Mouse (Mus musculus): ENCODE results near the gene Hao2. TPM values are rescaled to one million over a fixed set of nuclear protein-coding genes. Genes with fewer than 3 reads are reported as not detected.
A peak's percentile ranks its signal among the peaks of the same experiment; 100 is the strongest.

Gene Hao2
- total and polyA plus RNA-seq, 2 experiments, result 18.7 to 20.8 TPM

DNA sequence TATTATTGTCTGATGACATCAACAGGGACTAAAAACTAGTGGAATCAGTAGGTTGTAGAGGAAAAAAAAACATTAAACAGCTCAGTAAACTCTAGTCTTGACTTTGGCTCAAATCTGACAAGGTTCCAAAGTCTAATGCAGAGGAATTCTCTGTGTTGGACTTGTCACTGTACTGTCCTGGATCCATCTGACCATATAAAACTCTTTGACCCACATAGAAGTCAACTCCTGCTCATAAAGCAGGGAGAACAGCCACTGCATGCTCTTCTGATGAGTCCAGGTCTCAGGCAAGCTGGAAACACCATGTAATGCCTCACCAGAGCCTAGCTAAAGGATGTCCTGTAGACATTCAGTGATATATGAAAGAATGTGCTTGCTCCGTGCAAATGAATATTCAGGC, 41.0 kb upstream of the Hao2 start:
- Histone ChIP-seq H3K36me3 (ENCODE audit: control insufficient read depth, insufficient read depth, low read length) (no peaks in the 10 kb centered on the region), H3K27ac (replicated peaks; ENCODE audit: insufficient read depth, low read depth, low read length) (no peak overlapping the region), H3K9ac (ENCODE audit: low read depth, low read length) (no peak overlapping the region), H3K4me1 (ENCODE audit: control insufficient read depth, insufficient read depth, low read length) (peaks cover 18% of the 10 kb centered on the region), H3K27me3 (ENCODE audit: control insufficient read depth, insufficient read depth, low read length) (0 out of 2 replicates have a peak, but pooled peaks cover 2% of the 10 kb centered on the region), H3K4me3 (ENCODE audit: insufficient read depth, low read depth, low read length) (no peak overlapping the region), H3K79me2 (ENCODE audit: control insufficient read depth, insufficient read depth, low read length) (no peaks in the 10 kb centered on the region)
- no peak for TF ChIP-seq POLR2A (IDR thresholded peaks at IDR 0.05; ENCODE audit: extremely low read depth, insufficient read depth, low read length)
- no peak for TF ChIP-seq CTCF (IDR thresholded peaks at IDR 0.05; ENCODE audit: low read depth, low read length)
- DNase-seq (ENCODE audit: extremely low read depth, low read depth, low spot score), result peak; percentile 97
- WGBS, result 46% methylated on average over 1 of the region's 1 CpGs

DNA sequence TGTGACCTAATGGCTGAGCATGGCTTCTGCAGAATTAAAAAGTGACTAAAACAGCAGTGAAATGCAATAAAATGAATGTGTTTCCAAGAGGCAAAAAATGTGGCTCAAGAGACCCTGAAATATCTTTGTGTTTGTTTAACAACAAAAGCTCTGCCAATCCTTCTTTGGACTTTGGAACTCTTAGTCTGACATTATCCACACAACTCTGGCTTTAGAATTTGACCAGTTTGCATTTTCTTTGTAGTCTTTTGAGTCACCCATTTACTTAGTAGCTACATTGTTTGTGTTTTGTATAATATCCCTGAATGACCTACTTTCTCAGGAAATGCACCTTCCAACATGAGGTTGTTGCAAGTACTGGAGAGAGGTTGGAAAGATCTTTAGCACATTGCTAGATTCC, 39.4 kb upstream of the Hao2 start:
- Histone ChIP-seq H3K4me1 (ENCODE audit: control insufficient read depth, insufficient read depth, low read length) (peaks cover 18% of the 10 kb centered on the region), H3K4me3 (ENCODE audit: insufficient read depth, low read depth, low read length) (no peak overlapping the region), H3K79me2 (ENCODE audit: control insufficient read depth, insufficient read depth, low read length) (no peaks in the 10 kb centered on the region), H3K9ac (ENCODE audit: low read depth, low read length) (no peak overlapping the region), H3K27me3 (ENCODE audit: control insufficient read depth, insufficient read depth, low read length) (0 out of 2 replicates have a peak, but pooled peaks cover 2% of the 10 kb centered on the region), H3K36me3 (ENCODE audit: control insufficient read depth, insufficient read depth, low read length) (no peaks in the 10 kb centered on the region), H3K27ac (replicated peaks; ENCODE audit: insufficient read depth, low read depth, low read length) (no peak overlapping the region)
- peak; percentile 95 for DNase-seq (ENCODE audit: extremely low read depth, low read depth, low spot score)
- no peak for TF ChIP-seq CTCF (IDR thresholded peaks at IDR 0.05; ENCODE audit: low read depth, low read length)
- TF ChIP-seq POLR2A (IDR thresholded peaks at IDR 0.05; ENCODE audit: extremely low read depth, insufficient read depth, low read length), result no peak

DNA sequence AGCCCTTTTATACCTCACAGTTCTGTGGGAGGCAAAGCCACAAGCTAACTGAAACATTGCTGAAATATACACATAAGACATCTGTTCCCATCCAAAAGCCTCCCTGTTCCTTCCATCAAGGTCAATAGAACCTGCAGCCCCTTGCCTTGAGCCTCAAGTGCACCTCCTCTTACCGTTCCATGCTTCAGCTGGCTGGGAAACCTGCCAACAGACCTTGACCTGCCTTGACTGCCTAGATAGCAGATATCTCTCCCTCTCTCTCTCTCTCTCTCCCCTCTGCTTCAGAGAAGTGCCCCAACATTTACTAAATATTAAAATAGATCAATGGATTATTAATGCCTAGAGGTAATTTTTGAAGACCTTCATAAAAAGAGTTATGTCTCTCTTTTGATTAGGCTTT, 38.8 kb upstream of the Hao2 start:
- TF ChIP-seq POLR2A (IDR thresholded peaks at IDR 0.05; ENCODE audit: extremely low read depth, insufficient read depth, low read length) (no peak), CTCF (IDR thresholded peaks at IDR 0.05; ENCODE audit: low read depth, low read length) (no peak)
- Histone ChIP-seq H3K9ac (ENCODE audit: low read depth, low read length) (no peak overlapping the region), H3K36me3 (ENCODE audit: control insufficient read depth, insufficient read depth, low read length) (no peaks in the 10 kb centered on the region), H3K27ac (replicated peaks; ENCODE audit: insufficient read depth, low read depth, low read length) (no peak overlapping the region), H3K79me2 (ENCODE audit: control insufficient read depth, insufficient read depth, low read length) (no peaks in the 10 kb centered on the region), H3K4me3 (ENCODE audit: insufficient read depth, low read depth, low read length) (no peak overlapping the region), H3K4me1 (ENCODE audit: control insufficient read depth, insufficient read depth, low read length) (peaks cover 18% of the 10 kb centered on the region), H3K27me3 (ENCODE audit: control insufficient read depth, insufficient read depth, low read length) (0 out of 2 replicates have a peak, but pooled peaks cover 2% of the 10 kb centered on the region)
- WGBS, result 9% methylated on average over 1 of the region's 1 CpGs
- peak; percentile 83 for DNase-seq (ENCODE audit: extremely low read depth, low read depth, low spot score)

DNA sequence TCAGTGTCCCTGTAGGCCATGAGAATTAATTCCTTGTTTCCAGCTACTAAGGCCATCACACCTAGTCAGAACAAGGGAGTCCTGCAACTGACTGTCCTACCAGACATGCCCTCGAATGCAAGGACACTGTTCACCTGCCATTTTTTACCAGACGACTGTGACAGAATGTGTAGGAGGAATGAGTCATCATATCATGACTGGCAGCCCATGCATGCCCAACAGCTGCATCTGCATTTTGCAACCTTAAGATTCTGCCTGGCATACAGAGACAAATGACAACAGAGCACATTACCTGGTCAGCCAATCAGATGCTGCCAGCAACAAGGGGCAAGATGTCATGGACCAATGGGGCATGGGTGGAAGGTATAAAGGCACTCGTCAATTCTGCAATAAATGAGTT, 27.4 kb upstream of the Hao2 start:
- DNase-seq (ENCODE audit: extremely low read depth, low read depth, low spot score), result no peak
- Histone ChIP-seq H3K27ac (replicated peaks; ENCODE audit: insufficient read depth, low read depth, low read length) (no peak overlapping the region), H3K27me3 (ENCODE audit: control insufficient read depth, insufficient read depth, low read length) (peaks cover 15% of the 10 kb centered on the region; the same call in 1 of the 2 replicates), H3K4me3 (ENCODE audit: insufficient read depth, low read depth, low read length) (no peak overlapping the region), H3K4me1 (ENCODE audit: control insufficient read depth, insufficient read depth, low read length) (peaks cover 5% of the 10 kb centered on the region), H3K9ac (ENCODE audit: low read depth, low read length) (no peak overlapping the region), H3K79me2 (ENCODE audit: control insufficient read depth, insufficient read depth, low read length) (no peaks in the 10 kb centered on the region), H3K36me3 (ENCODE audit: control insufficient read depth, insufficient read depth, low read length) (no peaks in the 10 kb centered on the region)
- WGBS, result 88% methylated on average over 3 of the region's 3 CpGs
- TF ChIP-seq POLR2A (IDR thresholded peaks at IDR 0.05; ENCODE audit: extremely low read depth, insufficient read depth, low read length) (no peak), CTCF (IDR thresholded peaks at IDR 0.05; ENCODE audit: low read depth, low read length) (no peak)

DNA sequence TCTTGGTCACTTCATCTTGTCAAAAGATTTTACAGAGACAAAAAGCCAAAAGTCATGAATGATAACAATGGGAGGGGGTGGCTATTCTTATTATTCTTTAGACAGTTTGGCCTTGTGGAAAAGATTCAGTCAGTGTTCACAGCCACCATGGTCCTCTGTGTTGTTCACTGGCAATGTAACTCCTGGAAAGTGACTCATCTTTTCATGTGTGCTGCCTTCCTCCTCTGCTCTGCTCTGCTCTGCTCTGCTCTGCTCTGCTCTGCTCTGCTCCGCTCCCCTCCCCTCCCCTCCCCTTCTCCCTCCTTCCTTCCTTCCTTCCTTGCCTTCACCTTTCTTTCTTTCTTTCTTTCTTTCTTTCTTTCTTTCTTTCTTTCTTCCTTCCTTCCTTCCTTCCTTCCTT, 24.2 kb upstream of the Hao2 start:
- no peak for DNase-seq (ENCODE audit: extremely low read depth, low read depth, low spot score)
- H3K27me3 ChIP-seq (ENCODE audit: control insufficient read depth, insufficient read depth, low read length), result peaks cover 15% of the 10 kb centered on the region; the same call in 1 of the 2 replicates
- no peak overlapping the region for H3K9ac ChIP-seq (ENCODE audit: low read depth, low read length)
- H3K4me3 ChIP-seq (ENCODE audit: insufficient read depth, low read depth, low read length), result no peak overlapping the region
- WGBS, result 0% methylated on average over 1 of the region's 1 CpGs
- peaks cover 5% of the 10 kb centered on the region for H3K4me1 ChIP-seq (ENCODE audit: control insufficient read depth, insufficient read depth, low read length)
- H3K27ac ChIP-seq (replicated peaks; ENCODE audit: insufficient read depth, low read depth, low read length), result no peak overlapping the region
- no peaks in the 10 kb centered on the region for H3K36me3 ChIP-seq (ENCODE audit: control insufficient read depth, insufficient read depth, low read length)
- H3K79me2 ChIP-seq (ENCODE audit: control insufficient read depth, insufficient read depth, low read length), result no peaks in the 10 kb centered on the region
- TF ChIP-seq POLR2A (IDR thresholded peaks at IDR 0.05; ENCODE audit: extremely low read depth, insufficient read depth, low read length) (no peak), CTCF (IDR thresholded peaks at IDR 0.05; ENCODE audit: low read depth, low read length) (no peak)

DNA sequence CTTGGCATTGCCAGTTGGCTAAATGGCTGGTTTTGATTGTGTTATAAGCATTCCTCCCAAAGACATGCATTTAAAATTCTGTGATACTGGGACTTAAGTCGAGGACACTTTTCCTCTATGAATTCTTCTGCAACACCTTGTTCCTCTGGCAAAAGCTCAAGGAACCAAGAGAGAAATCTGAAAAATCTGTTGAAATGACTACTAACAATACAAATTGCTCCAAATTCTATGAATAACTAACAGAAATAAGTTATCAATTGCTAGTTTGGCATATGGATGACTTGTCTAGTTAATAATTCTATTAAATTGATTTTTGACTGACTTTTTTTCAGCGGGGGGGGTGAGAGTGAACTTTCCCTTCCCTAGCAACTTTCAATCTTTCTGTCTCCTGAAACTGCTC, 23.8 kb upstream of the Hao2 start:
- H3K36me3 ChIP-seq (ENCODE audit: control insufficient read depth, insufficient read depth, low read length), result no peaks in the 10 kb centered on the region
- H3K9ac ChIP-seq (ENCODE audit: low read depth, low read length), result no peak overlapping the region
- H3K27ac ChIP-seq (replicated peaks; ENCODE audit: insufficient read depth, low read depth, low read length), result no peak overlapping the region
- DNase-seq (ENCODE audit: extremely low read depth, low read depth, low spot score), result peak; percentile 88
- TF ChIP-seq CTCF (IDR thresholded peaks at IDR 0.05; ENCODE audit: low read depth, low read length) (no peak), POLR2A (IDR thresholded peaks at IDR 0.05; ENCODE audit: extremely low read depth, insufficient read depth, low read length) (no peak)
- peaks cover 12% of the 10 kb centered on the region; the same call in 1 of the 2 replicates for H3K27me3 ChIP-seq (ENCODE audit: control insufficient read depth, insufficient read depth, low read length)
- H3K4me3 ChIP-seq (ENCODE audit: insufficient read depth, low read depth, low read length), result no peak overlapping the region
- WGBS, result 12% methylated on average over 2 of the region's 2 CpGs
- peaks cover 5% of the 10 kb centered on the region for H3K4me1 ChIP-seq (ENCODE audit: control insufficient read depth, insufficient read depth, low read length)
- H3K79me2 ChIP-seq (ENCODE audit: control insufficient read depth, insufficient read depth, low read length), result no peaks in the 10 kb centered on the region

Data from liver, adult 2 months (tissue).